Mouse (Mus musculus) 416B (cell line): ENCODE measurements around the gene Gpr146.

Experiments
- DNase-seq: peaks from one replicate; pipeline ENCODE4 v3.0.0; 2011; ENCODE audit warnings: low read depth

Gpr146 gene

GRCm38 (mm10) chr5:139399991-139400390, 22.5 kb downstream of the Gpr146 start:
- no peak for DNase-seq

DNA sequence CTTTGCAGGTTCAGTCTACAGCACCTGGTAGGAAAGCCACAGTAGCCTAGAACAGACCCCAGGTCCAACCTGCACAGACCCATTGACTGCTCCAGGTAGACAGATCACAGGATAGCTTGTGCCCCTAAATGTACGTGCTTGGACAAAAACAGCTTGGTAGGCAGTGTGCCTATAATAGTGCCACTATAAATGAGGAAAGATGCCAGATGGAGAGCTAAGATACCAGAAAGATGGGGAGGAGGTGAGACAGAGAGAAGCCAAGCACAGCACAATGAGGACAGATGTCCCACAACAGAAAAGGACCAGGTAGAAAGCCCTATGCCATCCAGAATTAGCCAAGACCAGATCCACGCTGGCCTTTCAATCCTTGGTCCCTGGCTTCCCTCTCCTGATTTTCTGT, 24.6 kb downstream of the Gpr146 start:
- no peak for DNase-seq

- peak; percentile 67 for DNase-seq
These were observed 26.3 kb downstream of the Gpr146 start for GRCm38 (mm10) chr5:139403692-139404260.

- DNase-seq: peak; percentile 89
These were observed 27.4 kb downstream of the Gpr146 start, which contains the start of gene C130050O18Rik for GRCm38 (mm10) chr5:139404801-139405401. C130050O18Rik (plus strand) TSS chr5:139405280.

GRCm38 (mm10) chr5:139405478-139405877, 28.0 kb downstream of the Gpr146 start:
- peak; percentile 41 for DNase-seq

GRCm38 (mm10) chr5:139405953-139406352, 28.5 kb downstream of the Gpr146 start:
- DNase-seq: no peak

DNA sequence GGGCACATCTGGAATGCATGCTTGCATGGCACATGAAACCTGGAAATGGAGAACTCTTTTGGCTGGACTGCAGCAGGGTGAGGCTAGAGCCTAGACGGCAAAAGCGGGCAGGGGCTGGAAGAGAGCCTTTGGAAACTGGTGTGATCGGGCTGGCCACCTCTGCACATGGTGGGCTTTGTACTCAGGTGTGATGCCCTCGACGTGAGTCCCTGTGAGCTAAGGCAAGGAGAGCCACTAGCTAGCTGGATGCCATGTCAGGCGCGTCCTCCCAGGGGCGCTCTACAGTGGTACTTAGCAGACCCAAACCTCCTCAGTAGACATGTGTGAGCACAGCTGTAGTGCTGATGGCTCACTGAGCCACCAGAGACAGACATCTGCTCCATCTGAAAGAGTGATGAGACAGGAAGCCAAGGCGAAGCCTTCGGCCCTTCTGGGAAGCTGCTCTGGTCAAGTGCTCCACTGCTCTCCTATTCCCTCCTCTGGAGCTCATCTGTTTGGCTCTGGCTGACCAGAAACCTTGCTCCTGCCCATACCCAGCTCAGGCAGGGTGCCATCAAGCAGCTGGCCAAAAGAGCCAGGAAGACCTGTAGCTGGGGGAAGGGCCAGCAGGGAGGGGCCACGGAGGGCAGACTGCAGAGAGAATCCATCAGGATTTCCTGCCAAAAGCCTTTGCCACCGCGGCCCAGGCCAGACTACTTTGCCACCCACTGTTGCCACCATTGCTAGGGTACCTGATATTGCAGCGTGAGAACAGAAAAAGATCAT, 29.8 kb downstream of the Gpr146 start:
- DNase-seq: peak; percentile 54

DNA sequence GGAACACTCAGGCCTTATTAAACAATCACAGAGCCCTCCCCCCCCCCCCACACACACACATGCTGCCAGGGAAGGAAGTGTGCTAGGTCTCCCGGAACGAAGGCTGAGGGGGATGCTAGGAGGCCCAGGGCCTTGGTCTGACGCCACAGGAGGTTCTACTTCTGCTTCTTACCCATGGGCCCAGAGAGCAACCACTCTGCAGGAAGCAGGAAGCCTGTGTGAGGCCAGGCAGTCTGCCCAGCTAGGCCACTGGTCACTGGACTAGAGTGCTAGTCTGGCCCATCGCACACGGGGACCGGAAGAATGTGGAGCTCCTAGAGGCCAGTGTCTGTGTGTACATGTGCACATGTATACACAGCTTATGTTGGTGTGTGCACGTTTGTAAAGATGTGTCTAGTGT, 31.0 kb downstream of the Gpr146 start:
- peak; percentile 95 for DNase-seq

DNA sequence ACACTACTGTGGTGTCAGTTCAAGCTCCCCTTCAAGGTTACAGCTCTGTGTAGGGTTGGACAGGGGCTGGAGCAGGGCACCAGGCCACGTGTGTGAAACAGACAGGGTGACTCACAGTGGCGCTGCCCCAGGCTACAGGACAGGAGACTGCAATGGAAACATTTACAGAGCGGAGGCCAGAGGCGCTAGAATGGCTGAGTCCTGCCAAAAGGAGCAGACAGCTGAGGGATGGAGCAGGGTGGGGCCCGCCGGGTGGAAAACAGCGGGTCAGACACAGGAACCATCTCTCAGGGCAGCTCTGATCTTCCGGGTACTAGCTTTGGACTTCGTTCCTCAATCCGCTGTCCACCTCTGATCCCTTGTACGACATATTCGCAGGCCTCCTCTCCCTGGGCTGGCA, 31.9 kb downstream of the Gpr146 start:
- peak; percentile 87 for DNase-seq

GRCm38 (mm10) chr5:139410056-139410455, 32.6 kb downstream of the Gpr146 start:
- DNase-seq: no peak

GRCm38 (mm10) chr5:139411117-139411516, 33.6 kb downstream of the Gpr146 start:
- no peak for DNase-seq

DNA sequence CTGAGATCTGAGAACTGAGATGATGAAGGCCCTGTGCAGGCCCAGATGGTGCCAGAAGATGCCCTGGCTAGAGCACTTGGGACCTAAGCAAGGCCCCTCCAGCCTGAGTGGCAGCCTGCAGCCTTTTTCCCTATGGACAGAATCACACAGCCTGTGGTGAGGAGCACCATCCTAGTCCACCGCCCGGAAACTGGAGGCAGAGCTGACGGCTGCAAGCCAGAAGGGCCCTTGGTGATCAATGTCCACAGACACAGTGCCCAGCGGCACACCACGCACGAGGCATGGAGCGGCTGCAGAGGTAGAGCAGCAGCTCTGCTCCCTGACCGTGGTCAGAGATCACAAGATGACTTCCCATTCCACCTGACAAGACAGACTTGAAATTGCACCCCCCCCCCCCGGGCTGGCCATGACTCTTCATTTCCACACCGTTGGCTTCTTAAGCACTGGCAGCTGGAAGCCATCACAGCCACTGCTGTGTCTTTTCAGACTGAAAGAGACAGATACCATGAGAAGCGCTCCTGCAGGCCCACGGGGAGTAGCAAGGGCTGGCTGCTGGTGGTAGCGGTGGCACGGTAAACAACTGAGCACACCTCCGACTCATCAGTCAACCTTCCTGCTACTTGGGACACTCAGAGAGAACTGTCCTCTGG, 34.3 kb downstream of the Gpr146 start:
- peak; percentile 31 for DNase-seq

GRCm38 (mm10) chr5:139413545-139413944, 36.0 kb downstream of the Gpr146 start:
- DNase-seq: no peak

DNA sequence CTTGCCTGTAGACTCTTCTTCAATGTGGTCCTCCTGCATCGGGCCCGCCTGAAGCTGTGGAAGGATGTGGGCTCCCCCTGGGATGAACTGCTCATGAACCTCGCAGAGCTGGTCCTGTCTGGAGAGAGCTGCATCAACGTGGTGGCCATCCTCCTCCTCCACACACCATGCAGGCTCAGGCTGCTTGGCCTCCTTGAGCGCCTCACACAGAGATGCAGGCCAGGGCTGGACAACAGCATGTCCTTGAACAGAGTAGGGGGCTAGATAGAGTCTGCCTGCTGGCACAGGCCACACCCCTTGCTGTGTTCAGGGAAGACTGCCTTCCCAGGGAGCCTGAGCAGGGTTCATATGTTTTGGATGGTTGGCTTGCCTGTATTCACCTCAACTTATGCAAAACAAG, 37.5 kb downstream of the Gpr146 start:
- DNase-seq: no peak

GRCm38 (mm10) chr5:139416942-139417341, 39.4 kb downstream of the Gpr146 start:
- no peak for DNase-seq

DNA sequence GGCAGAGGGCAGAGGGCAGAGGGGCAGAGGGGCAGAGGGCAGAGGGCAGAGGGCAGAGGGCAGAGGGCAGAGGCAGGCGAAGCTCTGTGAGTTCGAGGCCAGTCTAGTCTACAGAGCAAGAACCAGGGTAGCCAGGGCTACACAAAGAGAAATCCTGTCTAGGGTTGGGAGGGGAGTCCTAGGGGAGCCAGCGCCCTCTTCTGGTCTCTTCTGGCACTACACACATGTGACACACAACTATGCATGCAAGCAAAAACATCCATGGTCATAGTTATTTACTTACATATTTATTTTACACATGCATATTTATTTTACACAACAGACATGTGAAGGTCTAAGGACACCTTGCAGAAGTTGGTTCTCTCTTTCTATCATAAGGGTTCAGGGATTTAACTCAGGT, 40.0 kb downstream of the Gpr146 start:
- no peak for DNase-seq

DNA sequence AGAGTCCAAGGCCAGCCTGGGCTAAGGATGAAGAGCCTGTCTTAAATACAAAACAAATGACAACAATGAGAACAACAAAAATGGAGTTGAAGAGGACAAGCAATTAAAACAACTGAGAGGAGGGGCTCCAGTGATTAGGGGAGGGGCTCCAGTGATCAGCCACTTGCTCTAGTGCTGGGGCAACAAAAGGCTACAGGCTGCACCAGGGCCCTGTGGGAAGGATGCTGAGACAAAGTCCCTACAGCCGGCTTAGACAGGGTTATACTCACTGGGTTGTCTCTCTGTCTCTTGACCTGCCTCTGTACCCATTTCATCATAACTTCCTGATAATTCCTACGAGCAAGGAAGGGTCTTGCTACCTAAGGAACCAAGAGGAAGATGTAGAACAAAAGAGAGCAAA, 40.6 kb downstream of the Gpr146 start:
- no peak for DNase-seq

- DNase-seq: no peak
These were observed 41.1 kb downstream of the Gpr146 start for GRCm38 (mm10) chr5:139418633-139419032.

DNA sequence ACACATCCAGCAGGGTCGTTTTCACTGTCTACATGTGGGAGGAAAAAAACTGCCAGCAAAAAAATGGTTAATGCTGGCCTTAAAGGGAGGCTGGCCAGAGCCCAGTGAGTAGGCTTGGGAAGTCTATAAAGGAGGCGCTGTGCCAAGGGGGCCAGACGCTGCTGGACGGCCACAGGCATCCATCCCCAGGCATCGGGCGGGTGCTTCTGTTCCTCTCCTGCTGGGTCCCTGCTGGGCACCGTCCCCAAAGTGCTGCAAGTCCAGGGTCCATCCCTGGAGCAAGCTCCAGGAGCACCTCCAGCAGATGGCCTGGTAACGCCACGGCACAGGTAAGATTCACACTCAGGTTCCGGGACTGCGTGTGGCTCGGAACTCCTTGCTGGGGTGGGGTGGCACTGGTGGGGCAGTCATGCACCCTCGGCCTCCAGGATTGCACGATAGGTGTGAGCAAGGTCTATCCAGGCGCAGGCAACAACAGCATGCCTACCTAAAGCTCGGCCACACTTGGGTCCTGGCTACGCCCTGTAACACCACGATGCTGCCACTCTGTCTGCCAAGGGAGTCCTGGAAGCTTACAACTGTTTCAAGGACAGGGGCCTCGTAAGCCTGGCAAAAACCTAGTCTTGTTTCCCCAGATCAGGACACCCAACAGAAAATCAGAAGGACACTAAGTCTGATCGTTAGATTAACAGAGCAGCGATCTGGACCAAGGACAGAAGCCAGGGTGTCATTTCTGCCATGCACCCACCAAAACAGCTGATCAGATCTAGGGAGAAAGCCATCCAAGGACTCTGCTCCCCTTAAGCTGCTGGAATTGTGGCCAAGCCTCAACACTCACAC, 45.7 kb downstream of the Gpr146 start, which contains the start of gene Gper1:
Gper1 (plus strand) TSS at position 126 of the 840 bp plus-strand sequence.
- DNase-seq: no peak

DNA sequence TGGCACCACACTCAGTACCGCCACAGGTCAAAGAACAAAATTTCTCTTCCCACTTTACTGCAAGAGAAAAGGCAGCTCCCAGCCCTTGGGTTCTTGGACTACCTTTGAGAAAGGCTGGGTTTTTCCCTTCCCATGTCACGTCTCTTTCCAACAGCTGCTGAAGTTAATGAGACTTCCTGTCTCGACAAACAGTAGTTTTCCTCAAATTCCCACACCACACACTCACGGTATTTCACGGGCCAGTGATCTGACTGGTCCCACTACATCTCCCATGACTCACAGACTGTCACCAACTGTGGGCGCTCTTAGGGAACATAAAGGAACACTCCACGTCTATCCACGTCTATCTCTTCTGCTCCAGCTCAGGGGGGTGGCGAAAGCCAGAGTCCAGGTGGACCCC, 47.7 kb downstream of the Gpr146 start:
- no peak for DNase-seq

DNA sequence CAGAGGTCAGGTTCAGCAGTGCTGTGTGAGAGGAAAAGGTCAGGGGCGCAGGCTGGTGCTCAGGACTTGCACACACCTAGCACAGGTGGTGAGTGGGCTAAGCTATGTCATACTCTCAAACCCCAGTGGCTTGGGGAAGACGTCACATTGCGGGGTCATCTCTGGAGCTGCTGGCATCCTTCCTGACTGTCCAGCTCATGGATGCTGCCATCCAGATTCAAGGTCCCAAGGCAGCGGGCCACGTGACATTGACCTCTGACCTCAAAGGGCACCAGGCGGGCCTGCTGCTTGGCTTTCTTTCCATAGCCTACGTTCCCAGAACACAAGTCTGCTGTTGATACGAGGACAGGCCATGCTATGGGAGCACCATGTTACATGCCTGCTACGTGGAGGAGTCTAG, 49.5 kb downstream of the Gpr146 start:
- no peak for DNase-seq

GRCm38 (mm10) chr5:139427989-139428388, 50.5 kb downstream of the Gpr146 start:
- DNase-seq: no peak
